Mouse (Mus musculus): ENCODE results near the gene Phactr4.
A peak's percentile ranks its signal among the peaks of the same experiment; 100 is the strongest.

The Phactr4 gene

DNA sequence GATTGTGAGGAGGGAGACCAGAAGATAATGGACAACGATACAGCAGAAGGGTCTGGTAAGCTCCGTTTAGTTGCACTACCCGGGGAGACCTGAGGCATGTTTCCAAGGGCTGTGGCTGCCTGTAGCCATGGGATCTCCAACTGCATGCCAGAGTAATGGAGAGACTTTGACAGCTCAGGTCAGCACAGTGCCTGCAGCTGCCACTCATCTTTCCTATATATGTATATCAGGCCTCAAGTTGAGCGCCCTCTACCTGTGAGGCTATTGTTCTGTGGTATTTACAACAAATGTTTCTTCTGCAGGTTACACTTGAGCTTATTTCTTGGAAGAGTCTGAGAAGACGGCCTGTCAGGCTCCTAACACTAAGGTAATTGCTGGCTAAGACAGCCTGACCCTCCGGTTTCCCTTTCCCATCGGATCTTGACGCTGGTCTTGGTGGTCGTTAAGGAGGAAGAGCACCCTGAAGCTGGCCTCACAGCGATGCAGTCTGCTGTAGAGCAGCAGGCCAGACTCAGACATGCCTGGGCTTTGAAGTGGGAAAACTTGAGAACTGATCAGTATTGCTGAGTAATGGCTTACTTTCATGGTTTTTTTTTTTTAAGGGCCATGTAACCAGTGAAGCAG is 112.3 kb downstream of the Phactr4 start:
- Histone ChIP-seq H3K4me1 (replicated peaks; ENCODE audit: low read depth, low read length) (peaks cover 64% of the 10 kb centered on the region), H3K9me3 (ENCODE audit: low read length) (no peaks in the 10 kb centered on the region), H3K27me3 (ENCODE audit: insufficient read depth, low read length) (no peaks in the 10 kb centered on the region), H3K36me3 (ENCODE audit: insufficient read depth, low read length) (peaks cover 56% of the 10 kb centered on the region), H3K4me3 (replicated peaks; ENCODE audit: low read length) (peak overlapping the region; percentile 91)
- TF ChIP-seq POU5F1 (IDR thresholded peaks at IDR 0.05; ENCODE audit: borderline replicate concordance, low read length): no peak
- no peak for TF ChIP-seq NANOG (IDR thresholded peaks at IDR 0.05; ENCODE audit: borderline replicate concordance, low read length)
- peak; percentile 44 for TF ChIP-seq CTCF (conservative IDR thresholded peaks at IDR 0.05; ENCODE audit: low read length)

GRCm38 (mm10) chr4:132309140-132309848 is 113.0 kb downstream of the Phactr4 start:
- H3K4me1 ChIP-seq (replicated peaks; ENCODE audit: low read depth, low read length): peaks cover 59% of the 10 kb centered on the region
- H3K4me3 ChIP-seq (replicated peaks; ENCODE audit: low read length): peak overlapping the region; percentile 91
- peaks cover 55% of the 10 kb centered on the region for H3K36me3 ChIP-seq (ENCODE audit: insufficient read depth, low read length)
- no peaks in the 10 kb centered on the region for H3K27me3 ChIP-seq (ENCODE audit: insufficient read depth, low read length)
- no peaks in the 10 kb centered on the region for H3K9me3 ChIP-seq (ENCODE audit: low read length)
- TF ChIP-seq POU5F1 (IDR thresholded peaks at IDR 0.05; ENCODE audit: borderline replicate concordance, low read length) (no peak), CTCF (conservative IDR thresholded peaks at IDR 0.05; ENCODE audit: low read length) (no peak), NANOG (IDR thresholded peaks at IDR 0.05; ENCODE audit: borderline replicate concordance, low read length) (no peak)

DNA sequence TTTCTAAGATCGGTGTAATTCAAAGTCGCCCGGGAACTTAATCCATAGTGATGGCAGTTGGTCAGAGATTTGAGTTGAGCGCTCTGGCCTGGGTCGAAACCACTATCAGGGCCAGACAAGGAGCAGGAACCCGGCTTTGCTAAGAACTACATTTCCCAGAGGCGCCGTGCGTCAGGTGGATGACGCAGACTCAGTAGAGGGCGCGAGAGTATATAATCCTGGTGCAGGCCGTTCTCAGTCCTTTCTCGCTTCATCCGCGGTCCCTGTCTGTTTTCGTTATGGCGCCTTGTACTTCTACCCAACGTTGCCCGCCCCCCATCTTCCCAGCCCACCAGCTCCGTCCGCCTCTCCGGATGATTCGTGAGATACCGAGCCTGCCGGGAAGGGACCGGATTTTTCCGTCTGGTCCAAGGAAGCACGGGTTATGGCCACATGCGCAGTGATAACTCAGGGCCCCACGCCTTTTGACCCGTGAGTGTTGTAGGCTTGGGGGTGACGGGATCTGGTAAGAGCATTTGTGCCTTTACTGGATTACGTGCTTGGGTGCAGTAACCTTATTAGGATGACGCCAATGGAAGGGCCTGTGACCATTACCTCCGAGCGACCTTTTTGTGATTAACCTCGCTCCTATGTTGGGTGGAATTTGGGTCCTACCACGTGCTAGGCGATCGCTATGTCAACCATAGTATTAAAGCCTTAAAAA is 113.7 kb downstream of the Phactr4 start:
- Histone ChIP-seq H3K36me3 (ENCODE audit: insufficient read depth, low read length) (peaks cover 48% of the 10 kb centered on the region), H3K27me3 (ENCODE audit: insufficient read depth, low read length) (no peaks in the 10 kb centered on the region), H3K4me1 (replicated peaks; ENCODE audit: low read depth, low read length) (peaks cover 56% of the 10 kb centered on the region), H3K4me3 (replicated peaks; ENCODE audit: low read length) (peak overlapping the region; percentile 91), H3K9me3 (ENCODE audit: low read length) (no peaks in the 10 kb centered on the region)
- TF ChIP-seq NANOG (IDR thresholded peaks at IDR 0.05; ENCODE audit: borderline replicate concordance, low read length): no peak

GRCm38 (mm10) chr4:132306004-132306403 is 116.3 kb downstream of the Phactr4 start:
- no peaks in the 10 kb centered on the region for H3K27me3 ChIP-seq (ENCODE audit: insufficient read depth, low read length)
- TF ChIP-seq POU5F1 (IDR thresholded peaks at IDR 0.05; ENCODE audit: borderline replicate concordance, low read length) (no peak), NANOG (IDR thresholded peaks at IDR 0.05; ENCODE audit: borderline replicate concordance, low read length) (no peak), CTCF (conservative IDR thresholded peaks at IDR 0.05; ENCODE audit: low read length) (no peak)
- H3K4me1 ChIP-seq (replicated peaks; ENCODE audit: low read depth, low read length): peaks cover 52% of the 10 kb centered on the region
- no peaks in the 10 kb centered on the region for H3K9me3 ChIP-seq (ENCODE audit: low read length)
- peaks cover 24% of the 10 kb centered on the region for H3K36me3 ChIP-seq (ENCODE audit: insufficient read depth, low read length)
- H3K4me3 ChIP-seq (replicated peaks; ENCODE audit: low read length): 0 out of 2 replicates have a peak overlapping the region, but pooled peaks have one; percentile 13
